8 mouse cellular contexts compared by ENCODE assay signal in genomic region chr7:49758934-49759571, GRCm38 (mm10). TPM values are rescaled to one million over a fixed set of nuclear protein-coding genes. Genes with fewer than 3 reads are reported as not detected.
DNase-seq lines count a peak whose midpoint lies in the region; ATAC-seq and TF ChIP-seq lines count a peak whose summit lies in the region.

Gene Htatip2 (plus strand): TSS chr7:49759115.

- no peak for TF ChIP-seq CTCF in left cerebral cortex, adult 2 months (IDR thresholded peaks at IDR 0.05)
- TF ChIP-seq CTCF in heart, adult 2 months (IDR thresholded peaks at IDR 0.05), result no peak

- WGBS in embryonic facial prominence, embryonic 10.5 days, result 3% methylated on average over 42 of the region's 42 CpGs
- 2% methylated on average over 42 of the region's 42 CpGs for WGBS in heart, adult 2 months
- under 1% methylated on average over 40 of the region's 42 CpGs for WGBS in liver, embryonic 12.5 days (ENCODE audit: insufficient replicate concordance)

- H3K79me2 ChIP-seq in heart, adult 2 months (replicated peaks; ENCODE audit: control insufficient read depth, insufficient read depth, low read length), result no peaks in the 10 kb centered on the region

- peak within 1 kb of the TSS; percentile 81 for H3K4me2 ChIP-seq in liver, embryonic 12.5 days

- no peaks in the 10 kb centered on the region for H3K36me3 ChIP-seq in embryonic facial prominence, embryonic 10.5 days (replicated peaks)
- no peaks in the 10 kb centered on the region for H3K36me3 ChIP-seq in heart, adult 2 months (ENCODE audit: control insufficient read depth, insufficient read depth, low read length)
- H3K36me3 ChIP-seq in liver, embryonic 12.5 days, result peaks cover 22% of the 10 kb centered on the region

- H3K9me3 ChIP-seq in embryonic facial prominence, embryonic 10.5 days, result peaks cover 7% of the 10 kb centered on the region; the same call in 1 of the 2 replicates
- H3K9me3 ChIP-seq in liver, embryonic 12.5 days (replicated peaks), result no peaks in the 10 kb centered on the region

- no peak for TF ChIP-seq EP300 in heart, adult 2 months (IDR thresholded peaks at IDR 0.05; ENCODE audit: insufficient read depth, low read depth, low read length)

- H3K9ac ChIP-seq in heart, adult 2 months (ENCODE audit: low read depth, low read length), result peak within 1 kb of the TSS; percentile 97
- peak within 1 kb of the TSS; percentile 93 for H3K9ac ChIP-seq in liver, embryonic 12.5 days

- peak; percentile 60 to 63 for DNase-seq in left cerebral cortex, adult 2 months (ENCODE audit: extremely low spot score in 1 of 2, low spot score in 2 of 2)
- no peak for DNase-seq in left cerebral cortex, adult 11 months (ENCODE audit: low spot score)
- peak; percentile 60 for DNase-seq in embryonic facial prominence, embryonic 10.5 days (ENCODE audit: low spot score)
- peak; percentile 78 to 79 for DNase-seq in heart, adult 2 months
- peak; percentile 39 for DNase-seq in kidney, adult 11 months
- DNase-seq in naive thymus-derived CD4-positive, alpha-beta T cell, adult 2 months (ENCODE audit: low read depth), result peak; percentile 73
- peak; percentile 23 for DNase-seq in testis, postnatal 14 days (ENCODE audit: low spot score)

- peak; percentile 88 for ATAC-seq in liver, embryonic 12.5 days

- H3K4me3 ChIP-seq in left cerebral cortex, adult 2 months, result peak within 1 kb of the TSS; percentile 80
- peak within 1 kb of the TSS; percentile 62 for H3K4me3 ChIP-seq in embryonic facial prominence, embryonic 10.5 days
- peak within 1 kb of the TSS; percentile 59 for H3K4me3 ChIP-seq in heart, adult 2 months
- H3K4me3 ChIP-seq in liver, embryonic 12.5 days, result peak within 1 kb of the TSS; percentile 78

- H3K27ac ChIP-seq in left cerebral cortex, adult 2 months, result peak within 1 kb of the TSS; percentile 86
- H3K27ac ChIP-seq in embryonic facial prominence, embryonic 10.5 days (replicated peaks), result peak within 1 kb of the TSS; percentile 30
- H3K27ac ChIP-seq in heart, adult 2 months, result no peak within 1 kb of the TSS
- H3K27ac ChIP-seq in liver, embryonic 12.5 days, result peak within 1 kb of the TSS; percentile 92

- H3K4me1 ChIP-seq in embryonic facial prominence, embryonic 10.5 days, result peaks cover 8% of the 10 kb centered on the region; the same call in 1 of the 2 replicates
- peaks cover 4% of the 10 kb centered on the region for H3K4me1 ChIP-seq in heart, adult 2 months (ENCODE audit: control insufficient read depth, insufficient read depth, low read length)
- peaks cover 61% of the 10 kb centered on the region for H3K4me1 ChIP-seq in liver, embryonic 12.5 days

- TF ChIP-seq POLR2A in heart, adult 2 months (IDR thresholded peaks at IDR 0.05; ENCODE audit: insufficient read depth, low read depth, low read length), result 0 out of 2 replicates have a peak, but pooled peaks have one; percentile 34

- intact Hi-C loops in left cerebral cortex, adult 2 months (cut with DNase I), result loop anchor here (10.0 kb wide), 1 partner anchor 634 kb away; no protein-coding TSS in a partner anchor
- intact Hi-C loops in heart, adult 2 months (cut with DNase I), result no loop called here

- H3K27me3 ChIP-seq in embryonic facial prominence, embryonic 10.5 days (replicated peaks; ENCODE audit: low read depth, poor library complexity, severe bottlenecking), result peaks cover 76% of the 10 kb centered on the region
- H3K27me3 ChIP-seq in heart, adult 2 months (ENCODE audit: control insufficient read depth, insufficient read depth, low read length), result no peaks in the 10 kb centered on the region
- peaks cover 14% of the 10 kb centered on the region for H3K27me3 ChIP-seq in liver, embryonic 12.5 days (replicated peaks)

RNA-seq across cellular contexts. Expression of gene Htatip2, which starts in this region (rescaled TPM):
- total RNA-seq in left cerebral cortex, adult 2 months (2021), result 10 to 100 TPM; 12.2 to 15.5 TPM
- 4.8 and 5.6 TPM in 2 replicates for polyA plus RNA-seq in embryonic facial prominence, embryonic 10.5 days (2016; fragmentation: Nextera tagmentation; extraction: Ambion mirVana)
- 10 to 100 TPM; 13.3 to 16.9 TPM for total RNA-seq in heart, adult 2 months (2021)
- 8.2 and 9.0 TPM in 2 replicates for polyA plus RNA-seq in heart, adult 2 months (2012; rRNA removed)
- polyA plus RNA-seq in liver, embryonic 12.5 days (2016; fragmentation: Nextera tagmentation; extraction: Ambion mirVana), result 37.0 and 37.7 TPM in 2 replicates
